Mouse (Mus musculus) ES-Bruce4 (cell line): Measurements from ENCODE around the gene Rap1gap2. TPM values are rescaled to one million over a fixed set of nuclear protein-coding genes. Genes with fewer than 3 reads are reported as not detected.

Experiments
- H3K27ac ChIP-seq: 2 replicates; pipeline ENCODE4 v1.5.1; 2012; ENCODE audit warnings: low read length, inconsistent platforms; ENCODE audit not compliant: insufficient read depth
- H3K27me3 ChIP-seq: 2 replicates; pipeline ENCODE4 v1.6.1; 2012; ENCODE audit warnings: mild to moderate bottlenecking, low read length, inconsistent platforms; ENCODE audit not compliant: control insufficient read depth, poor library complexity, insufficient read depth, severe bottlenecking
- H3K36me3 ChIP-seq: 2 replicates; pipeline ENCODE4 v1.6.1; 2012; ENCODE audit warnings: inconsistent platforms, mild to moderate bottlenecking, low read length, moderate library complexity; ENCODE audit not compliant: control insufficient read depth, poor library complexity, insufficient read depth, severe bottlenecking
- H3K4me1 ChIP-seq: one replicate; pipeline ENCODE4 v1.8.1; 2011; ENCODE audit warnings: low read length; ENCODE audit not compliant: control insufficient read depth, insufficient read depth
- H3K4me3 ChIP-seq: 2 replicates; pipeline ENCODE4 v1.5.1; 2011; ENCODE audit warnings: low read depth, mild to moderate bottlenecking, low read length
- H3K9ac ChIP-seq: 2 replicates; pipeline ENCODE4 v1.6.1; 2012; ENCODE audit warnings: low read depth, mild to moderate bottlenecking, inconsistent platforms; ENCODE audit not compliant: poor library complexity, severe bottlenecking
- H3K9me3 ChIP-seq: replicated peaks from 2 replicates; pipeline ENCODE4 v1.6.1; 2012; ENCODE audit warnings: mild to moderate bottlenecking, low read length, inconsistent platforms; ENCODE audit not compliant: control insufficient read depth, poor library complexity, insufficient read depth, severe bottlenecking
- CTCF ChIP-seq: IDR thresholded peaks from one replicate; pipeline ENCODE4 v1.8.1; 2011; ENCODE audit warnings: low read depth, low read length
- EP300 ChIP-seq: IDR thresholded peaks from 2 replicates; pipeline ENCODE4 v1.6.1; 2011; ENCODE audit warnings: low read depth, low read length; ENCODE audit not compliant: insufficient read depth
- POLR2A ChIP-seq: IDR thresholded peaks from one replicate; pipeline ENCODE4 v1.8.1; 2011; ENCODE audit warnings: low read length; ENCODE audit not compliant: insufficient read depth
- polyA plus RNA-seq: library from polyadenylated mRNA; stranded (reverse); fragments of >200 nt; gene quantifications from 2 replicates; pipeline ENCODE4 v1.2.4, GENCODE M21; 2011; ENCODE audit warnings: low read depth; ENCODE audit not compliant: missing spikeins, insufficient read depth, insufficient read length

Gene Rap1gap2
- polyA plus RNA-seq, 1 experiment = 5.7 TPM

GRCm38 (mm10) chr11:74615571-74615970 lies 4.9 kb upstream of the Rap1gap2 start:
- peaks cover 2% of the 10 kb centered on the region for H3K4me1 ChIP-seq
- no peak overlapping the region for H3K9ac ChIP-seq
- no peak overlapping the region for H3K4me3 ChIP-seq
- no peak overlapping the region for H3K27ac ChIP-seq
- no peak for TF ChIP-seq CTCF
- no peak for TF ChIP-seq POLR2A
- no peak for TF ChIP-seq EP300
- no peaks in the 10 kb centered on the region for H3K27me3 ChIP-seq
- no peaks in the 10 kb centered on the region for H3K36me3 ChIP-seq
- no peaks in the 10 kb centered on the region for H3K9me3 ChIP-seq

GRCm38 (mm10) chr11:74613428-74613827 lies 2.7 kb upstream of the Rap1gap2 start:
- no peak for TF ChIP-seq CTCF
- peak; percentile 78; the same call in 1 of the 2 replicates for TF ChIP-seq EP300
- no peak for TF ChIP-seq POLR2A

GRCm38 (mm10) chr11:74611437-74611836 lies 722 bp upstream of the Rap1gap2 start:
- Histone ChIP-seq H3K4me1 (peaks cover 2% of the 10 kb centered on the region), H3K36me3 (no peaks in the 10 kb centered on the region), H3K27me3 (no peaks in the 10 kb centered on the region), H3K9me3 (no peaks in the 10 kb centered on the region), H3K4me3 (peak overlapping the region; percentile 76), H3K27ac (peak overlapping the region; percentile 88), H3K9ac (peak overlapping the region; percentile 94)
- TF ChIP-seq CTCF = no peak
- TF ChIP-seq POLR2A = no peak
- peak; percentile 73 for TF ChIP-seq EP300

More at GRCm38 (mm10) chr11:74613428-74613827, 2.7 kb upstream of the Rap1gap2 start:
- peak overlapping the region; percentile 49 for H3K27ac ChIP-seq
- H3K9me3 ChIP-seq = no peaks in the 10 kb centered on the region
- no peak overlapping the region for H3K4me3 ChIP-seq
- H3K9ac ChIP-seq = no peak overlapping the region
- no peaks in the 10 kb centered on the region for H3K36me3 ChIP-seq
- H3K4me1 ChIP-seq = peaks cover 2% of the 10 kb centered on the region
- H3K27me3 ChIP-seq = no peaks in the 10 kb centered on the region

DNA sequence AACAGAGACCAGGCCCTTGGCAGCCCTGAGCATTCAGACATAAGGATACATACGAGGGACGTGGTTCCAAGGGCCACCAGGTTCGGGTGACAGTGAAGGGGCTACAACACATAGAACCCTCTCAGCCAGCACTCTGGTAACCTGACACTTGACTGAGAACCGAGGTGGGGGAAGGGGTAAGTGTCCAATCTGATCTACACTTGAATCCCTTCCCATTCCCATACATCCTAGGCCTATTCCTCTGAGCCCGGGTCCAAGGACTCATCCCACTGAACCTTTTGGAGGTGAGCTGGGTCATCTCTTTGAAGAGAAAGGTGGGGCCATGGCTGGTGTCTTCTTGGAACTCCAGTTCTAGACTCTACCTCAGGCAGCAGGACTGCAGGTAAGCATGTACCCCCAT lies 647 bp downstream of the Rap1gap2 start:
- Histone ChIP-seq H3K27me3 (no peaks in the 10 kb centered on the region), H3K36me3 (no peaks in the 10 kb centered on the region), H3K27ac (peak overlapping the region; percentile 92), H3K4me3 (peak overlapping the region; percentile 76), H3K9me3 (no peaks in the 10 kb centered on the region), H3K4me1 (peaks cover 2% of the 10 kb centered on the region), H3K9ac (peak overlapping the region; percentile 94)
- TF ChIP-seq CTCF (no peak), EP300 (peak; percentile 72), POLR2A (peak; percentile 38)

- no peak for TF ChIP-seq EP300
- TF ChIP-seq POLR2A = no peak
- no peak for TF ChIP-seq CTCF
- H3K27ac ChIP-seq = no peak overlapping the region
- no peaks in the 10 kb centered on the region for H3K9me3 ChIP-seq
- no peaks in the 10 kb centered on the region for H3K36me3 ChIP-seq
- no peak overlapping the region for H3K9ac ChIP-seq
- no peaks in the 10 kb centered on the region for H3K4me1 ChIP-seq
- H3K27me3 ChIP-seq = no peaks in the 10 kb centered on the region
- no peak overlapping the region for H3K4me3 ChIP-seq
Observed at GRCm38 (mm10) chr11:74602286-74602685, 8.4 kb downstream of the Rap1gap2 start.

DNA sequence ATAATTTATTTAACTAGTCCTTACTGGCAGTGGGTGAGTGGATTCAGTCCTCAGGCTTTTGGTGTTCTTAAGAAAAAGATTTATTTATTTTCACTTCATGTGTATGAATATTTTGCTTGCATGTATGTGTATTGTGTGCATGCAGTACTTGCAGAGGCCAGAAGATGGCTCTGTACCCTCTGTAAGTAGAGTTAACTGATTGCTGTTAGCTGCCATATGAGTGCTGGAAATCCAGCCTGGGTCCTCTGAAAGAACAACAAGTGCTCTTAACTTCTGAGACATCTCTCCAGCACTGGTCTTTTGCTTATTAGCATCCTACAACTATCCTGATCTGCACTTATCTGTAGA lies 12.8 kb downstream of the Rap1gap2 start:
- no peak for TF ChIP-seq POLR2A
- no peak for TF ChIP-seq EP300
- no peak for TF ChIP-seq CTCF
- Histone ChIP-seq H3K27me3 (no peaks in the 10 kb centered on the region), H3K9ac (no peak overlapping the region), H3K4me1 (no peaks in the 10 kb centered on the region), H3K36me3 (no peaks in the 10 kb centered on the region), H3K27ac (no peak overlapping the region), H3K9me3 (no peaks in the 10 kb centered on the region), H3K4me3 (no peak overlapping the region)
